ENCODE assay signal across 10 mouse cellular contexts in the genomic region with DNA sequence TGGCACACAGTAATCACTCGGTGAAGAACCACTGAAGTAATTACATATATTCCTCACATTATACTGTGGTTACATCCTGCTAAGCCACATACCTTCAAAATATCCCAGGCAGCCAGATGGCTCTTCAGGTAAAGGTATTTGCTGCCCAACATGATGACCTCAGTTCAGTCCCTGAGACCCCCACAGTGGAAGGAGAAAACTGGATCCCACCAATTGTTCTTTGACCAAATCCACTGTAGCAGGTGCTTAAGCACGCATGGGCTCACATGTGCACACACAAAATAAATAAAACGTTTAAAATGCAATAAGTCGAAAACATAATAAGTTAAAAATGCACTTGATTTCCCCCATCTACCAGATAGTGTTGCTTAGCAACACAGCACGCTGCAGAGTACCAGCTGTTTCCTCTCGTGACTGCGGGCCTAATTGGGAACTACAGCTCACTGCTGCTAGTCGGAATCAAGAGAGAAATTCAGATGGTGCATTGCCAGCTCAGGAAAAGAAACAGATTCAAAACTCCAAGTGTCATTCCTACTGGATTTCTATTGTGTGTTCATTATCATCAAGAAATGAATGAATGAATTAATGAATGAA.
DNase-seq lines count a peak whose midpoint lies in the region; ATAC-seq and TF ChIP-seq lines count a peak whose summit lies in the region.
"Had no signal": no experiment of that assay in that cellular context is flagged by ENCODE, and none has a peak within 500 bp of the region (broad histone marks: within the 10 kb centered on the region; RNA-seq: fewer than 3 reads in every experiment).

No protein-coding gene starts in this region.

- no peak overlapping the region for H3K4me2 ChIP-seq in lung, postnatal 0 days (replicated peaks; ENCODE audit: low read depth, low read length)
- H3K4me2 ChIP-seq in forebrain, embryonic 14.5 days (ENCODE audit: low read length): no peak overlapping the region
- no peak overlapping the region for H3K4me2 ChIP-seq in heart, embryonic 11.5 days

- no peak overlapping the region for H3K27ac ChIP-seq in lung, postnatal 0 days (ENCODE audit: low read length)
- no peak overlapping the region for H3K27ac ChIP-seq in forebrain, embryonic 14.5 days (ENCODE audit: low read depth, low read length)
- no peak overlapping the region for H3K27ac ChIP-seq in heart, embryonic 11.5 days (ENCODE audit: low read depth, low read length)
- H3K27ac ChIP-seq: macrophage had no signal

- TF ChIP-seq POLR2A in lung, adult 2 months (IDR thresholded peaks at IDR 0.05; ENCODE audit: borderline replicate concordance, extremely low read depth, low read depth, low read length): no peak

- no peak for TF ChIP-seq CTCF in lung, postnatal 0 days (IDR thresholded peaks at IDR 0.05)
- no peak for TF ChIP-seq CTCF in lung, adult 2 months (IDR thresholded peaks at IDR 0.05; ENCODE audit: insufficient read depth, low read length)

- no peak overlapping the region for H3K4me3 ChIP-seq in lung, postnatal 0 days (ENCODE audit: low read depth, low read length)
- H3K4me3 ChIP-seq in lung, adult 2 months (replicated peaks; ENCODE audit: extremely low read depth, low read depth, low read length): no peak overlapping the region
- H3K4me3 ChIP-seq in forebrain, embryonic 14.5 days (ENCODE audit: low read depth, low read length): no peak overlapping the region
- H3K4me3 ChIP-seq in heart, embryonic 11.5 days (ENCODE audit: low read depth, low read length): no peak overlapping the region

- no peaks in the 10 kb centered on the region for H3K4me1 ChIP-seq in lung, postnatal 0 days (ENCODE audit: insufficient read depth, low read depth, low read length)
- no peaks in the 10 kb centered on the region for H3K4me1 ChIP-seq in lung, adult 2 months (ENCODE audit: control insufficient read depth, insufficient read depth, low read length)
- H3K4me1 ChIP-seq in forebrain, embryonic 14.5 days (ENCODE audit: control insufficient read depth, insufficient read depth, low read length): peaks cover 6% of the 10 kb centered on the region; the same call in 1 of the 2 replicates
- H3K4me1 ChIP-seq in heart, embryonic 11.5 days (ENCODE audit: control insufficient read depth, insufficient read depth, low read length): no peaks in the 10 kb centered on the region; the same call in 1 of the 2 replicates

- H3K27me3 ChIP-seq in lung, postnatal 0 days (replicated peaks; ENCODE audit: insufficient read depth, low read length): no peaks in the 10 kb centered on the region
- no peaks in the 10 kb centered on the region for H3K27me3 ChIP-seq in forebrain, embryonic 14.5 days (replicated peaks; ENCODE audit: control insufficient read depth, insufficient read depth, low read length)
- H3K27me3 ChIP-seq in heart, embryonic 11.5 days (ENCODE audit: control insufficient read depth, insufficient read depth, low read length): no peaks in the 10 kb centered on the region
- H3K27me3 ChIP-seq: Patski had no signal

- no peak for TF ChIP-seq EP300 in lung, postnatal 0 days (IDR thresholded peaks at IDR 0.05)

- 38% methylated on average over 8 of the region's 8 CpGs for WGBS in lung, postnatal 0 days
- 44% methylated on average over 8 of the region's 8 CpGs for WGBS in lung, adult 2 months
- WGBS in forebrain, embryonic 14.5 days: 61% methylated on average over 8 of the region's 8 CpGs
- WGBS in heart, embryonic 11.5 days (ENCODE audit: insufficient replicate concordance): 64% methylated on average over 8 of the region's 8 CpGs

- no peaks in the 10 kb centered on the region for H3K9me3 ChIP-seq in lung, postnatal 0 days (ENCODE audit: low read length)
- no peaks in the 10 kb centered on the region for H3K9me3 ChIP-seq in forebrain, embryonic 14.5 days (replicated peaks; ENCODE audit: control insufficient read depth, low read length)
- no peaks in the 10 kb centered on the region for H3K9me3 ChIP-seq in heart, embryonic 11.5 days (replicated peaks; ENCODE audit: control insufficient read depth, low read length)

- H3K36me3 ChIP-seq in lung, postnatal 0 days (ENCODE audit: insufficient read depth, low read length): no peaks in the 10 kb centered on the region
- no peaks in the 10 kb centered on the region for H3K36me3 ChIP-seq in forebrain, embryonic 14.5 days (ENCODE audit: control insufficient read depth, insufficient read depth, low read length)
- H3K36me3 ChIP-seq in heart, embryonic 11.5 days (ENCODE audit: control insufficient read depth, insufficient read depth, low read length): no peaks in the 10 kb centered on the region

- peak; percentile 25 for DNase-seq in lung, postnatal 0 days (ENCODE audit: low spot score)
- no peak for DNase-seq in lung, adult 2 months
- peak; percentile 83 for DNase-seq in forebrain, embryonic 14.5 days (ENCODE audit: low spot score)
- DNase-seq in layer of hippocampus, postnatal 14 days (ENCODE audit: low spot score in 2 of 2): peak; percentile 36 to 84
- DNase-seq in telencephalon, adult 2 months (ENCODE audit: low read depth, low spot score): peak; percentile 88
- DNase-seq in heart, adult 8-10 months (ENCODE audit: low spot score): no peak

- no peak overlapping the region for H3K9ac ChIP-seq in lung, postnatal 0 days (replicated peaks; ENCODE audit: low read depth)
- H3K9ac ChIP-seq in forebrain, embryonic 14.5 days (ENCODE audit: low read length): no peak overlapping the region
- H3K9ac ChIP-seq in heart, embryonic 11.5 days (ENCODE audit: low read depth, low read length): no peak overlapping the region

- ATAC-seq in lung, postnatal 0 days: no peak
- ATAC-seq in forebrain, embryonic 14.5 days: peak; percentile 84
- no peak for ATAC-seq in inflammation-experienced regulatory T-cells, adult 6 months
- ATAC-seq in heart, embryonic 11.5 days (replicated peaks; ENCODE audit: insufficient number of reproducible peaks, low FRiP score, low TSS enrichment): no peak
- ATAC-seq: Patski had no signal

Comparison
In these comparisons a context has a peak if more than half of its experiments do, and no peak if none do; other contexts are left out.
1. DNase-seq: peak in lung, postnatal 0 days (single experiment), forebrain, embryonic 14.5 days (single experiment), layer of hippocampus, postnatal 14 days (2 of 2) and telencephalon, adult 2 months (single experiment); none in lung, adult 2 months (single experiment) and heart, adult 8-10 months (single experiment).